In the genomic region with DNA sequence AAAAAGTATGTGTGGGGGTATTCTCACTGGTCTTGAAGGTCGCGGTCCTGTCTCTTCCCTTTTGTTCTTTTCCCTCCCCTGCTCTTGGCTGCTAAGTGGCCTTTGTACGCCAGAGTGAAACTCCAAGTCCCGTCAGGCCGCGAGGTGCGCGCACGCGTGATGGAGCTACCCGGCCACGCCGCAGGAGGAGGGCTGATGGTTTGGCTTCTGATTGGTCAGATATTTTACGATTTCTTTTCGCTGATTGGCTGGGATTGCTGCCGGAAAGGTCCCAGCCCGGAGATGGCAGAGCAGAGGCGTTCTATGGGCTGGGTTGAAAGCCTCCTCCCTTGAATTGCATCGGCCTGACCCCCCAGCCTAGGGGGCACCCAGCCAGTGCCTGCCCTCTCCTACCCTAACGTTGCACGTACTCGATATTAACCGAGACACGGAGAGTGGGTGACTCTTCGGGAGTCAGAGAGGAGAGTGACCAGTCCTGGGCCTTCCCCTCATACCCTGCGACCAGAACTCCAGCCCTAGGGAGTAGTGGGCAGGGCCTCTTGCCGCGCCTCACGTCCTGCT, we compare ENCODE assay signal across 8 mouse cellular contexts. TPM values are rescaled to one million over a fixed set of nuclear protein-coding genes. Genes with fewer than 3 reads are reported as not detected.
DNase-seq lines count a peak whose midpoint lies in the region; ATAC-seq and TF ChIP-seq lines count a peak whose summit lies in the region.

No protein-coding gene starts in this region.

- dilution Hi-C loops in CH12.LX (cut with MboI; ENCODE audit: extremely low pct_ligation_motif_present, extremely low pct_unique_long_range_greater_than_20kb, low sequenced_read_pairs) = no loop called here

- peak; percentile 77 for TF ChIP-seq POLR2A in CH12.LX (IDR thresholded peaks at IDR 0.05; ENCODE audit: low read depth, low read length)

- peaks cover 12% of the 10 kb centered on the region for H3K9me3 ChIP-seq in CH12.LX (replicated peaks; ENCODE audit: low read length)
- H3K9me3 ChIP-seq in forebrain, embryonic 11.5 days (ENCODE audit: control insufficient read depth, low read length) = peaks cover 3% of the 10 kb centered on the region; the same call in 1 of the 2 replicates
- H3K9me3 ChIP-seq in heart, embryonic 16.5 days (replicated peaks; ENCODE audit: control insufficient read depth, low read length) = peaks cover 8% of the 10 kb centered on the region
- H3K9me3 ChIP-seq in liver, embryonic 15.5 days (replicated peaks) = no peaks in the 10 kb centered on the region
- peaks cover 5% of the 10 kb centered on the region for H3K9me3 ChIP-seq in neural tube, embryonic 12.5 days

- peak overlapping the region; percentile 70 for H3K9ac ChIP-seq in CH12.LX (ENCODE audit: insufficient read depth, low read depth)
- peak overlapping the region; percentile 74 for H3K9ac ChIP-seq in forebrain, embryonic 11.5 days (ENCODE audit: low read length)
- H3K9ac ChIP-seq in heart, embryonic 16.5 days (ENCODE audit: low read length) = peak overlapping the region; percentile 82
- H3K9ac ChIP-seq in liver, embryonic 15.5 days = peak overlapping the region; percentile 67
- H3K9ac ChIP-seq in neural tube, embryonic 12.5 days = peak overlapping the region; percentile 73

- TF ChIP-seq CTCF in CH12.LX (conservative IDR thresholded peaks at IDR 0.05 in 1 of 2, IDR thresholded peaks at IDR 0.05 in 1 of 2; ENCODE audit: low read depth in 2 of 2, low read length in 2 of 2) = no peak

- no peaks in the 10 kb centered on the region for H3K79me2 ChIP-seq in CH12.LX (replicated peaks; ENCODE audit: control insufficient read depth, extremely low read depth, insufficient read depth, poor library complexity, severe bottlenecking)

- peak overlapping the region; percentile 68; the same call in 1 of the 2 replicates for H3K4me2 ChIP-seq in CH12.LX (ENCODE audit: insufficient read depth, low read depth, poor library complexity, severe bottlenecking)
- H3K4me2 ChIP-seq in forebrain, embryonic 11.5 days (ENCODE audit: low read depth, low read length, severe bottlenecking) = peak overlapping the region; percentile 90
- peak overlapping the region; percentile 93 for H3K4me2 ChIP-seq in heart, embryonic 16.5 days (ENCODE audit: low read depth, low read length)
- peak overlapping the region; percentile 87 for H3K4me2 ChIP-seq in liver, embryonic 15.5 days
- H3K4me2 ChIP-seq in neural tube, embryonic 12.5 days (replicated peaks) = peak overlapping the region; percentile 86

- in situ Hi-C loops in CH12.LX (cut with MboI; ENCODE audit: low pct_ligation_motif_present, low pct_unique_long_range_greater_than_20kb, low sequenced_read_pairs) = no loop called here

- peaks cover 9% of the 10 kb centered on the region for H3K27me3 ChIP-seq in CH12.LX (replicated peaks)
- peaks cover 17% of the 10 kb centered on the region for H3K27me3 ChIP-seq in forebrain, embryonic 11.5 days (ENCODE audit: control insufficient read depth, insufficient read depth, low read length)
- no peaks in the 10 kb centered on the region for H3K27me3 ChIP-seq in heart, embryonic 16.5 days (ENCODE audit: control insufficient read depth, insufficient read depth, low read length)
- H3K27me3 ChIP-seq in liver, embryonic 15.5 days = peaks cover 4% of the 10 kb centered on the region; the same call in 1 of the 2 replicates
- peaks cover 23% of the 10 kb centered on the region for H3K27me3 ChIP-seq in neural tube, embryonic 12.5 days (replicated peaks)

- TF ChIP-seq RAD21 in CH12.LX (IDR thresholded peaks at IDR 0.05; ENCODE audit: low read depth, low read length) = no peak

- under 1% methylated on average over 29 of the region's 29 CpGs for WGBS in forebrain, embryonic 11.5 days
- under 1% methylated on average over 29 of the region's 29 CpGs for WGBS in heart, embryonic 16.5 days
- 0% methylated on average over 29 of the region's 29 CpGs for WGBS in liver, embryonic 15.5 days (ENCODE audit: insufficient replicate concordance)
- WGBS in neural tube, embryonic 12.5 days = under 1% methylated on average over 29 of the region's 29 CpGs

- peak overlapping the region; percentile 42; the same call in 1 of the 2 replicates for H3K27ac ChIP-seq in CH12.LX (ENCODE audit: insufficient read depth, low read depth)
- peak overlapping the region; percentile 92 for H3K27ac ChIP-seq in forebrain, embryonic 11.5 days (ENCODE audit: low read depth, low read length)
- peak overlapping the region; percentile 95 for H3K27ac ChIP-seq in heart, embryonic 16.5 days (ENCODE audit: low read length)
- peak overlapping the region; percentile 86 for H3K27ac ChIP-seq in liver, embryonic 15.5 days (replicated peaks)
- H3K27ac ChIP-seq in neural tube, embryonic 12.5 days = peak overlapping the region; percentile 84; the same call in 1 of the 2 replicates

- peak; percentile 96 for DNase-seq in CH12.LX (ENCODE audit: extremely low read depth)
- DNase-seq in c-Kit-positive CD71-positive TER-119-negative erythroid progenitor cells, embryonic 14.5 days (ENCODE audit: low read depth) = peak; percentile 94
- DNase-seq in forebrain, embryonic 11.5 days (ENCODE audit: low spot score) = peak; percentile 97
- peak; percentile 98 to 99 for DNase-seq in kidney, postnatal 36 days
- peak; percentile 96 for DNase-seq in telencephalon, adult 2 months (ENCODE audit: low read depth, low spot score)

- peaks cover 0 to 18% of the 10 kb centered on the region in 2 experiments; a peak in 2 of 4 replicates for H3K4me1 ChIP-seq in CH12.LX (ENCODE audit: control insufficient read depth in 1 of 2, insufficient read depth in 2 of 2)
- H3K4me1 ChIP-seq in forebrain, embryonic 11.5 days (replicated peaks; ENCODE audit: control insufficient read depth, insufficient read depth, low read length) = peaks cover 39% of the 10 kb centered on the region
- H3K4me1 ChIP-seq in heart, embryonic 16.5 days (ENCODE audit: control insufficient read depth, insufficient read depth, low read length) = peaks cover 35% of the 10 kb centered on the region
- peaks cover 24% of the 10 kb centered on the region for H3K4me1 ChIP-seq in liver, embryonic 15.5 days (replicated peaks)
- H3K4me1 ChIP-seq in neural tube, embryonic 12.5 days = peaks cover 47% of the 10 kb centered on the region

- peak overlapping the region; percentile 77 to 88 (median 85) for H3K4me3 ChIP-seq in CH12.LX (replicated peaks in 1 of 3; ENCODE audit: low read depth in 2 of 3, low read length in 2 of 3, poor library complexity in 1 of 3)
- peak overlapping the region; percentile 59 for H3K4me3 ChIP-seq in forebrain, embryonic 11.5 days (ENCODE audit: low read depth, low read length)
- H3K4me3 ChIP-seq in heart, embryonic 16.5 days (ENCODE audit: low read length) = peak overlapping the region; percentile 84
- peak overlapping the region; percentile 69 for H3K4me3 ChIP-seq in liver, embryonic 15.5 days (replicated peaks)
- peak overlapping the region; percentile 56 for H3K4me3 ChIP-seq in neural tube, embryonic 12.5 days

- TF ChIP-seq EP300 in CH12.LX (IDR thresholded peaks at IDR 0.05; ENCODE audit: low read length) = no peak

- H3K36me3 ChIP-seq in CH12.LX (replicated peaks in 1 of 2; ENCODE audit: control insufficient read depth in 1 of 2, insufficient read depth in 1 of 2, low read length in 1 of 2) = peaks cover 22 to 34% of the 10 kb centered on the region in 2 experiments
- H3K36me3 ChIP-seq in forebrain, embryonic 11.5 days (ENCODE audit: control insufficient read depth, insufficient read depth, low read length) = peaks cover 10% of the 10 kb centered on the region
- peaks cover 38% of the 10 kb centered on the region for H3K36me3 ChIP-seq in heart, embryonic 16.5 days (ENCODE audit: control insufficient read depth, insufficient read depth)
- H3K36me3 ChIP-seq in liver, embryonic 15.5 days (replicated peaks) = peaks cover 34% of the 10 kb centered on the region
- H3K36me3 ChIP-seq in neural tube, embryonic 12.5 days = peaks cover 33% of the 10 kb centered on the region

- ATAC-seq in forebrain, embryonic 11.5 days (replicated peaks; ENCODE audit: low FRiP score) = peak; percentile 83
- ATAC-seq in heart, embryonic 16.5 days (replicated peaks; ENCODE audit: extremely low read depth, insufficient read depth, low FRiP score) = peak; percentile 85
- peak; percentile 90 for ATAC-seq in liver, embryonic 15.5 days (ENCODE audit: insufficient read depth)
- peak; percentile 81 for ATAC-seq in neural tube, embryonic 12.5 days (ENCODE audit: low FRiP score, low read depth)

TF ChIP-seq in CH12.LX, 34 proteins besides CTCF, POLR2A, EP300 and RAD21 (continues in another document):
- TF ChIP-seq HCFC1 (IDR thresholded peaks at IDR 0.05; ENCODE audit: low read depth, low read length) (peak; percentile 74), MYC (IDR thresholded peaks at IDR 0.05; ENCODE audit: low read depth, low read length) (peak; percentile 59; the same call in 1 of the 2 replicates), KAT2A (IDR thresholded peaks at IDR 0.05; ENCODE audit: insufficient replicate concordance, low read length) (peak; percentile 78; the same call in 1 of the 2 replicates)

RNA-seq across cellular contexts. Expression of gene Zfp46, which starts 1.4 kb away (rescaled TPM):
- total RNA-seq in CH12.LX (2012; rRNA removed) = 6.6 and 7.2 TPM in 2 replicates
- 3.3 and 4.1 TPM in 2 replicates for total RNA-seq in CH12.LX (2014; rRNA removed)
- 1.8 and 2.8 TPM in 2 replicates for polyA plus RNA-seq in CH12.LX (2012; ENCODE audit: insufficient read length, low read depth)
- polyA plus RNA-seq in forebrain, embryonic 11.5 days (2014; fragmentation: Nextera tagmentation; extraction: Ambion mirVana) = 28.2 and 30.8 TPM in 2 replicates
- 20.0 and 22.0 TPM in 2 replicates for polyA plus RNA-seq in heart, embryonic 16.5 days (2015; fragmentation: Nextera tagmentation; extraction: Ambion mirVana)
- polyA plus RNA-seq in liver, embryonic 15.5 days (2015; fragmentation: Nextera tagmentation; extraction: Ambion mirVana) = 2.6 and 3.4 TPM in 2 replicates
- polyA plus RNA-seq in neural tube, embryonic 12.5 days (2016; fragmentation: Nextera tagmentation; extraction: Ambion mirVana) = 38.3 and 39.7 TPM in 2 replicates

RNA-seq across cellular contexts. Expression of gene Hnrnpr, which starts 24.9 kb away (rescaled TPM):
- 65.6 and 86.6 TPM in 2 replicates for total RNA-seq in CH12.LX (2012; rRNA removed)
- total RNA-seq in CH12.LX (2014; rRNA removed) = 117 and 137 TPM in 2 replicates
- 130 and 183 TPM in 2 replicates for polyA plus RNA-seq in CH12.LX (2012; ENCODE audit: insufficient read length, low read depth)
- polyA plus RNA-seq in forebrain, embryonic 11.5 days (2014; fragmentation: Nextera tagmentation; extraction: Ambion mirVana) = 193 and 215 TPM in 2 replicates
- 95.6 and 95.8 TPM in 2 replicates for polyA plus RNA-seq in heart, embryonic 16.5 days (2015; fragmentation: Nextera tagmentation; extraction: Ambion mirVana)
- polyA plus RNA-seq in liver, embryonic 15.5 days (2015; fragmentation: Nextera tagmentation; extraction: Ambion mirVana) = 49.4 and 49.6 TPM in 2 replicates
- 221 and 229 TPM in 2 replicates for polyA plus RNA-seq in neural tube, embryonic 12.5 days (2016; fragmentation: Nextera tagmentation; extraction: Ambion mirVana)

RNA-seq across cellular contexts. Expression of gene Tcea3, which starts 38.4 kb away (rescaled TPM):
- total RNA-seq in CH12.LX (2012; rRNA removed) (not detected in 2 replicates), CH12.LX (2014; rRNA removed) (not detected in 2 replicates)
- not detected in 2 replicates for polyA plus RNA-seq in CH12.LX (2012; ENCODE audit: insufficient read length, low read depth)
- 1.1 and 1.6 TPM in 2 replicates for polyA plus RNA-seq in forebrain, embryonic 11.5 days (2014; fragmentation: Nextera tagmentation; extraction: Ambion mirVana)
- 54.9 and 57.5 TPM in 2 replicates for polyA plus RNA-seq in heart, embryonic 16.5 days (2015; fragmentation: Nextera tagmentation; extraction: Ambion mirVana)
- polyA plus RNA-seq in liver, embryonic 15.5 days (2015; fragmentation: Nextera tagmentation; extraction: Ambion mirVana) = 19.2 and 20.9 TPM in 2 replicates
- polyA plus RNA-seq in neural tube, embryonic 12.5 days (2016; fragmentation: Nextera tagmentation; extraction: Ambion mirVana) = 3.0 and 4.5 TPM in 2 replicates

Comparison
In these comparisons a context has a peak if more than half of its experiments do, and no peak if none do; other contexts are left out.
1. Peak in every context shown above with its lines: DNase-seq, ATAC-seq, H3K4me3 ChIP-seq and H3K27ac ChIP-seq.
2. H3K27ac ChIP-seq: peak in every context shown above with its lines; median percentile 95 in heart, embryonic 16.5 days; 92 in forebrain, embryonic 11.5 days; 86 in liver, embryonic 15.5 days; 84 in neural tube, embryonic 12.5 days; 42 in CH12.LX.